Mouse (Mus musculus): ENCODE data around the gene Kcnc1.

The Kcnc1 gene

GRCm38 (mm10) chr7:46471054-46471737 lies 74.9 kb downstream of the Kcnc1 start:
- no peak for DNase-seq (ENCODE audit: low read depth, low spot score)

DNA sequence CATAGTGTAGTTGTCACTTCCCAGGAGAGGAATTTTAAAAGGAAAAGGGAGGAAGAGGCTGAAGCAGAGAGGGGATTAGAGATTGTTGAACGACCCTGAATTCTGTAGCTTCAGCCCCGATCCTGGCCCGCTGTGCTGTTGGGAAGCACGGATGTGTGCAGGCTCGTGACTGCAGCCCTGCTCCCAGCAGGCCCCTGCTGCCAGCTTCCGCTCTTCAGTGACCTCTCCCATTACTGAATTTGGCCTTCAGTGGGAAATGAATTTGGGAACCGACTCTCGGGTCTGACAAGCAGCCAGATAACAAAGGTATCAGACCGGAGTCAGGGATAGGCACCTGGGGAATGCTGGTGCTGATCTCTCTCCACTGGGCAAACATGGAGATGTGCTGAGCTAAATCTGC lies 76.8 kb downstream of the Kcnc1 start:
- no peak for DNase-seq (ENCODE audit: low read depth, low spot score)

DNA sequence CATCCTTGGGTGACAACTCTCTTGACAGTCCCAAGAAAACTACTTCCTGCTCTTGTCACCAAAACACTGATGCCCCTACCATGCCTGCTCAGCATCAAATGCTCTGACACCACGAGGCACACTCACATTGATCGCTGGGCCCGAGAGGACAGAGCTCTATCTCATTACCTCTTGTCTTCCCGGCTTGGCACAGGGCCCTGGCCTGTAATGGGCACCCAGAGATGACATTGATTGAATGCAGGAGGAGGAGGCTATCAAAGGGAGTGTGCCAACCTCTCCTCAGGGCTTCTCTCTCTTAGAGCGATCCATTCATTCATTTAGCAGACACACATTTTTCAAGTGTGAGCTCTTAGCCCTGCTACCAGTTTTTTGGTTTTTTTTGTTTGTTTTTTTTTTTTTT lies 79.2 kb downstream of the Kcnc1 start:
- DNase-seq (ENCODE audit: low read depth, low spot score) = no peak

DNA sequence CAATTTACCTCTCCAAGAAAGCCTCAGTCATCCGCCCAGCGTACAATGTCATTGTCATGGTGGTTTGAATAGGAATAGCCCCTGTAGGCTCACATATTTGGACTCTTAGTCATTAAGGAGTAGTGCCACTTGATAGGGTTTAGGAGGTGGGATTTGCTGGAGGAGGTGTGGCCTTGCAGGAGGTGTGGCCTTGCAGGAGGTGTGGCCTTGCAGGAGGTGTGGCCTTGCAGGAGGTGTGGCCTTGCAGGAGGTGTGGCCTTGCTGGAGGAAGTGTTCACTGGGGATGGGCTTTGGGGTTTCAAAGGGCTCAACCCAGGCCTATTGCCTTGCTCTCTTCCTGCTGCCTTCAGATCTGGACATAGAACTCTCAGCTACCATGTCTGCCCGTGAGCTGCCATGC lies 81.2 kb downstream of the Kcnc1 start:
- DNase-seq (ENCODE audit: low read depth, low spot score) = no peak

GRCm38 (mm10) chr7:46479793-46480192 lies 83.5 kb downstream of the Kcnc1 start:
- peak; percentile 58 for DNase-seq (ENCODE audit: low read depth, low spot score)

- DNase-seq (ENCODE audit: low read depth, low spot score) = no peak
These were observed 85.8 kb downstream of the Kcnc1 start for GRCm38 (mm10) chr7:46482099-46482531.

DNA sequence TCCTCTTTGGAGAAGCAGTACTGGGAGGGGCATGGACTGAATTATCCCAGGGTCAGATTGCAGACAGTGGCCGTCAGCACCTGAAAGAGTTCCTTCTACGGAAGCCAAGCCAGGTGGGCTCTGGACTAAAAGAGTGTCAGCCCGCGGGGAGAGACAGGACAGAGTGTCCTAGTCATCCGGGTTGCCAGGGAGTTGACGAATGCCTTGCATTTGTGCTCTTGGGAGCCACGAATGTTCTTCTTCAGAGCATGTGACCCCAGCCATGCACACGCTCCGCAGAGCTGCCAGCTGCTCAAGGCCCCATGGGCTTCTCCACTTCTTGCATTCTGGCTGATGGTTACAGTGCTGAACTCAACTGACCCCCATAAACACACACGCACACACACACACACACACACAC lies 86.8 kb downstream of the Kcnc1 start:
- DNase-seq (ENCODE audit: low read depth, low spot score) = no peak

DNA sequence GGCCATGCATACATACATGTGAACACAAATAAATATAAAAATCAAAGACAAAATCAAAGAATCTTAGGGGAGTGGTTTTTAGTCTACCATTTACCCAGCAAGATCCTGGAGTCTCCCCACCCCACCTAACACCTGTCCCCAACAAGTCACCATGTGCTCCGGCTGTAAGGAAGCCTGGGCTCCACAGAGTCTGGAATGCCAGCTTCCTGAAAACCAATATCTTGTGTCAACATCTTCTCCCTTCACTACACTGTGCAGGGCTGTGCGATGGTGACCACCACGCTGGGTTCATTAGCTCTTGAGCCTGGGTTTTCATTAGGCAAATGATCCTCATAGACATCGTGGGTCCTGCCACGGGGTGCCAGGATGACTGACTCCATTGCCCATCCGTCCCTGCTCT lies 87.9 kb downstream of the Kcnc1 start:
- no peak for DNase-seq (ENCODE audit: low read depth, low spot score)

- no peak for DNase-seq (ENCODE audit: low read depth, low spot score)
These were observed 90.5 kb downstream of the Kcnc1 start for GRCm38 (mm10) chr7:46486761-46487160.

- no peak for DNase-seq (ENCODE audit: low read depth, low spot score)
These were observed 91.1 kb downstream of the Kcnc1 start for GRCm38 (mm10) chr7:46487354-46487753.
